Comparison of ENCODE assay signal across 1 mouse cellular context in the genomic region with DNA sequence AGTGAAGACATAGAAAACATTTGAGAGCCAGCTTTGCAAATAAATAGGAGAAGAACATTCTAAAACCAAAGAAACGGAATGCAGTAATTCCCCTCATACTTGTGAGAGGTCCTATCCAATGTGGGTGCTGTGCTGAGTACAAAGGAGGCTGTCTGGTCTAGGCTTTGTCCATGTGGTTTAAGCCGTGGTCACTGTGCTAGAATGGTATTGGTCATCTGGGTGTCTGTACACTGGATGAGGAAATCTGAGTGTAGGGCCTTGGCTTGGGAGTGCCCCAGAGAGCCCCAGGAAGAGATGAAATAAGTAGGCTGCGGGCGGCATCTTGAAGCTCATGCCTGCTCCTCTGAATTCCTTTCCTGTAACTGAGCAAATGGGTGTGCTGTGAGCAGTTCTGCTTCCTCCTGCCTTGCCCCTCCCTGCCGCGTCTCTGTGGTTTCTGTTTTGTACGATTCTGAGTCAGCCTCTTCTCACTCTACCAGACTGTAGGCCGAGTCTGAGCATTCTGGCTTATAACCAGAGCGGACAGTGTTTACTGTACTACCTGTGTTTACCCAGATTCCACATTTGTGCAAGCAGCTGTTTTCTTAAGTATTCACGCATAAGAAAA.
TF ChIP-seq lines count a peak whose summit lies in the region.

No protein-coding gene starts in this region.

TF ChIP-seq in CH12.LX, 34 proteins besides CTCF, POLR2A, EP300 and RAD21 (continued from another document):
- TF ChIP-seq CHD2 (IDR thresholded peaks at IDR 0.05; ENCODE audit: low read length): 0 out of 2 replicates have a peak, but pooled peaks have one; percentile 35
- TF ChIP-seq ZKSCAN1 (IDR thresholded peaks at IDR 0.05; ENCODE audit: borderline replicate concordance, low read depth, low read length): no peak
- peak; percentile 62 for TF ChIP-seq MXI1 (IDR thresholded peaks at IDR 0.05; ENCODE audit: low read depth, low read length)
